Mouse (Mus musculus) cortical plate, adult 2 months (tissue): Measurements from ENCODE around the gene Ttyh1.

Experiments used
- CTCF ChIP-seq: fragments of 200-500 bp; IDR thresholded peaks from 2 replicates; pipeline ENCODE4 v1.5.1; 2011; ENCODE audit warnings: mild to moderate bottlenecking, control low read depth, low read length; ENCODE audit not compliant: insufficient read depth; ENCODE audit errors: extremely low read depth
- POLR2A ChIP-seq: fragments of 200-500 bp; IDR thresholded peaks from 2 replicates; pipeline ENCODE4 v1.6.1; 2011; ENCODE audit warnings: mild to moderate bottlenecking, low read length, control low read depth; ENCODE audit not compliant: insufficient read depth; ENCODE audit errors: extremely low read depth

GRCm38 (mm10) chr7:4131964-4132363 is 12.8 kb downstream of the Ttyh1 start:
- TF ChIP-seq CTCF (no peak), POLR2A (no peak)
